Mouse (Mus musculus): ENCODE measurements around the gene Adprhl2.

Gene Adprhl2

DNA sequence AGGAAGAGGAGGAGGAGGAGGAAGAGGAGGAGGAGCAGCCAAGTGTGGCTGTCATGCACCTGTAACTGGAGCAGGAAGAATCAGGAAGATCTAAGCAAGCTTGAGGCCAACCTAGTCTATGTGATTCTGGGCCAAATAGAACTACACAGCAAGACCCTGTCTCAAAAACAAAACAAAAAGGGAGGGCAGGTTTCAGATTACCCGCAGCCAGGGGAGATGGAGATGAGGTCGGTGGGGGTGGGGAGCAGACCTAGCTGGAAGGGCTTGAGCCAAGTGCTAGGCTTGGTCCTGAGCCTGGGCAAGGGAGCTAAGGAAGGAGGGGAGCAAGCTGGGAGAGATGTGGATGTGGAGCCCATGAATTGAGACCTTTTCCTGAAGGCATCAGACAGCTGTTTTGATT, 14.7 kb downstream of the Adprhl2 start:
- DNase-seq (ENCODE audit: low read depth in 1 of 2, low spot score in 2 of 2): no peak

- DNase-seq (ENCODE audit: low read depth in 1 of 2, low spot score in 2 of 2): no peak
These were observed 15.4 kb downstream of the Adprhl2 start for GRCm38 (mm10) chr4:126306058-126306457.

DNA sequence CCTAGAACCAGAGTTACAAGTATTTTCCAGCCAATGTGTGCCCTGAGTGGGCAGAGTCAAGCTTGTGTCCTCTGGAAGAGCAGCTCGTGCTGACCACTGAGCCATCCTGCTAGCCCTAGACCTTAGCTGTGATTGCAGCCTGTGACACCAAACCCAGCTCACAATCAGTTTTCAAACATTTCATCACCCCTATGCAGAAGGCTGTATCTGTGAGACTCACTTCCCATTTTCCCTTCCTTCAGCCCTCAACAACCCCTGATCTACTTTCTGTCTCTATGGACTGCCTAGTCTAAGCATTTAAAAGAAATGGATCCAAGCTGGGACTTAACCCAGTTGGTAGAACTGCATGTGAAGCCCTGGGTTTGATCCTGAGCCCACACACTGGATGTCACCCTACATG, 16.1 kb downstream of the Adprhl2 start:
- no peak for DNase-seq (ENCODE audit: low read depth in 1 of 2, low spot score in 2 of 2)

- DNase-seq (ENCODE audit: low read depth in 1 of 2, low spot score in 2 of 2): no peak
These were observed 17.6 kb downstream of the Adprhl2 start for GRCm38 (mm10) chr4:126303877-126304276.

DNA sequence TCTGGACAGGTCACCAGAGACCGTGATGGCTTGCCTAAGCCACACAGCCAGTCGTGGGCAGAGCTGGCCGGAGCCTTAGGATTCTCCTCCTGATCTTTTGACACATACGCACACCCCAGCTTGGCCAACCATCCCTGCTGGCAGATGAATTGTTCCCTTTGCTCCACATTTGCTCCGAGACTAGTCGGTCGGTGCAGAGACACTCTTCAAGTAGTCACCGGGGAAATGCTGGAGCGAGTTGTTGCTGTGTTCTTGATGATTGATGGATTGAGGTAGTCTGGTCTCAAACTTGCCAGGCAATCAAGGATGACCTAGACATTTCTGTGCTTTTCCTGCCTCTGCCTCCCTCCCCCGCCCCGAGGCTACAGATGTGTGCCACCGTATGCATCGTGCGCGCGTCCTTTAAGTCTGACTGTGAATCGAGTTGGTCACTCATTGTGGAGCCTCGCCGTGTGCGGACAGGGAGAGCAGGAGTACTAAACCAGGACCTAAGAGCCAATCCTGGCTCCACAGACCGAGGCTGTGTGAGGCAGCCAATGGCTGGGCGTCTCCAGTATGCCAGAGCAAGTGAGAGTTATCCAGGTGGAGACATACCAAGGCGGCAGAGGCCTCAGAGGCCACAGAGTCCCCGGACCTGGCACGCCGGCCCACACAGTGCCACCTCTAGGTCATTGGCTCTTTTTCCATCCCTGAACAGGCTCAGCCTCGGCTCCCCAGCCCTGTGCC, 19.8 kb downstream of the Adprhl2 start:
- no peak for DNase-seq (ENCODE audit: low read depth in 1 of 2, low spot score in 2 of 2)

DNA sequence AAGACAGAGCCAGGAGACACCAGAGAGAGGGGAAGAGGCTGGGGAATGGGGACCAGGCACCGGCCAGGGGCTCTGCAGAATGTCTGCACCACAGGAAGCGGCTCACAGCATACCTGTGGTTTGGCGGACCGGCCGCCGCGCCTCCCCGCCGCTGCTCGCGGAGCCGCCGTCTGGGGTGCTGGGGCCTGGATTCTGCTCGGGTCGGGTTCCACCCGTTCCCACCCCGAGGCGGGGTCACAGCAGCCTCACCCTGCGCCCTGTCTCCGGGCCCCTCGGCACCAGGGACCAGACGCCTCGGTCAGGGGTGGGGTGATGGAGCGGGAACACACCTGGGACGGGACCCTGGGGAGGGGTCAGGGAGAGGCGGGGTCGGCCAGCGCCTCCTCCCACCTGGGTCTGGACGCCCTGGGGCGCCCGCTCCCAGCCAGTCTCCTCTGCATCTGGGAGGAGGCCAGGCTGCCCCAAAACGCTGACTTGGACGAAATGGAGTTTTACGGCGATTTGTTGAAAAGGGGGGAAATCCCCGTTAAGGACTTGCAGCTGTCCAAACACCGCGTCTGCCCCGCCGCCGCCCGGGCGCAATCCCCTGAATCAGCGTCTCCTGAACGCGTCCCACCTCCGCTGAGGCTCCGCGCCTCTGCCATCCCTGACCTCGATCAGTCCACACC, 20.5 kb downstream of the Adprhl2 start:
- no peak for DNase-seq (ENCODE audit: low read depth in 1 of 2, low spot score in 2 of 2)

GRCm38 (mm10) chr4:126296617-126297101, 24.8 kb downstream of the Adprhl2 start:
- DNase-seq (ENCODE audit: low read depth in 1 of 2, low spot score in 2 of 2): no peak

DNA sequence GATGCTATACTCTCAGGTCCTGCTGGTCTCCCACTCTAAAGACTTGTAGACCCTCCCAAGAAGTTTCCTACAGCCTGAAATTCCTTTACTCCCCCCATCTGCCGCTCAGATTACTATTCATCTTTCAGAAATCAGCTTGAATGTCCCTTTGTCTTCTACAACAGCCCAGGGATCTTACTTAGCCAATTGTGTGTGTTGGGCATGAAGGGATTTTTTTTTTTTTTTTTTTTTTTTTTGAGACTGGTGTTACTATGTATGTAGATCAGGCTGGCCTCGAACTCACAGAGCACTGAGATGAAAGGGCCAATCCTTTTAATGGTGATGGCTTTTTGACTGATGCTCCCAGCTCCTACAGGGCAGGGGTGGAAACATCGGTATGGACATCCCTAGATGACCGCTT, 25.6 kb downstream of the Adprhl2 start:
- DNase-seq (ENCODE audit: low read depth in 1 of 2, low spot score in 2 of 2): no peak

GRCm38 (mm10) chr4:126295152-126295551, 26.4 kb downstream of the Adprhl2 start:
- no peak for DNase-seq (ENCODE audit: low read depth in 1 of 2, low spot score in 2 of 2)

- DNase-seq (ENCODE audit: low read depth in 1 of 2, low spot score in 2 of 2): no peak
These were observed 30.3 kb downstream of the Adprhl2 start for GRCm38 (mm10) chr4:126291196-126291595.

DNA sequence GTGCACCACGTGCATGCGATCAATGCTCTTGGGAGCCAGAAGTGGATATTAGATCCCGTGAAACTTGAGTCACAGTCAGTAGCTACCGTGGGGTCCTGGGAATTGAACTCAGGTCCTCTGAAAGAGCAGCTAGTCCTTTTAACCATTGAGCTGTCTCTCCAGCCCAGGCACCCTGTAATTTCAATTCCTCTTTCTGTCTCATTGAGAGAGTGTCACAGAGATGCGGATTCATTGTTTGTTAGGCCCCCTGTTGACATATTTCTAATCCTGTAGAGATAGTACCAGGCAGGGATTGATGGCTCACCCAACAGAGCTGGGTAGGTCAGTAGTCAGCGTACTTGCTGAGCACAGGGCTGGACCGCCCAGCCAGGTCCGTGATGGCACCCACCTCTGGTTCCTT, 31.2 kb downstream of the Adprhl2 start:
- no peak for DNase-seq (ENCODE audit: low read depth in 1 of 2, low spot score in 2 of 2)

DNA sequence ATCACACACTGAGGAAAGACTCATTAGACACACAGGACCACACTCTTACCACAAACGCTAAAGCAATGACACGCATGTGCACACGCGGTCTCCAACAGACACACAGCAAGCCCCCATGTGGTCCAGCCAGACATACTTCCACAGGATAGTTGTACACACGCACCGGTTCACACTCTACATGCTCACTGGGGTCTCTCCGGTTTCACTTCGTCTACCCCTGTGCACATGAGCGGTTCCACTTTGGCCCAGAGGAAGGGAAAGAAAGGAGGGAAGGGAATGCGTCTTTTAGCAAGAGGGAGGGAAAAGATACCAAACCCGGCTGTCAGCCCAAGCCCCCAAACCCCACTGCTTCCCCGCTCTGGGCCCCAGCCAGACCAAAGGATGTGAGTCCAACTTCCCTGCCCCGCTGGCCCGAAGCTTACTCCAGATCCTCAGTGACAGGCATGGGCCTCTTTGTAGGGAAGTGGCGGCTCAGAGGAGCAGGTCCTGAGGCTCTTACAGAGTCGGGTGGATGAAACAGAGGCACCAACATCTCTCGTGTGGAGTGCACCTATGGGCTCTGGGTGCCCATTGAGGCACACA, 33.3 kb downstream of the Adprhl2 start:
- DNase-seq (ENCODE audit: low read depth in 1 of 2, low spot score in 2 of 2): no peak

DNA sequence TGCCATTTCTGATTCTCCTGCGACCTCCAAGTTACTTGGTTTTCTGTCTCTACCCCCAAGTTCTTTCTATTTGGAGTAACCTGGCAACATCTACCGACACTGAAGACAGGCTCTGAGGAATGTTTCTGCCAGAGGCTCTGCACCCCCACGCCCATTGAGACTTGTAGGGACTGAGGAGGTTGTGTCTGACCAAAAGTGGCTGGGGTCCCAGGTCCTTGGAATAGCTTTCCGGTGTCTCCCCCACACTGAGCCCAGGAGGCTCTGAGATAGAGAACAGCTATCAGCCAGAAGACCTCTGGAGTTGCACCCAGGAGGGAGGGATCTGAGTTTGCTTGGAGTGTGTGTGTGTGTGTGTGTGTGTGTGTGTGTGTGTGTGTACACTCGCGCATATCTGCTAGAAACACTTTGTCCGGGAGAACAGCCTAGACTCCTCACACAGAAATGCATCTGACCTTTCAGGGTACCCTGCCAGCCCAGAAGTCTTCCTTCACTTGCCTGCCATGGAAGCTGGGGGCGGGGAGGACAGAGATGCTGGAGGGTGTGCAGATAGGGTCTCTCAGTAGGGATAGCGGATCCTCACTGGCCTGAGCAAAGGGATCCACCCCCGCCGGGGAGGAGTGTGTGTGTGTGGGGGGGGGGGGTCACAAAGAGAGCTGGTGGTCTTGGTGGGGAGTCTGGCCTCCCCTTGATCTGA, 34.1 kb downstream of the Adprhl2 start:
- no peak for DNase-seq (ENCODE audit: low read depth in 1 of 2, low spot score in 2 of 2)

DNA sequence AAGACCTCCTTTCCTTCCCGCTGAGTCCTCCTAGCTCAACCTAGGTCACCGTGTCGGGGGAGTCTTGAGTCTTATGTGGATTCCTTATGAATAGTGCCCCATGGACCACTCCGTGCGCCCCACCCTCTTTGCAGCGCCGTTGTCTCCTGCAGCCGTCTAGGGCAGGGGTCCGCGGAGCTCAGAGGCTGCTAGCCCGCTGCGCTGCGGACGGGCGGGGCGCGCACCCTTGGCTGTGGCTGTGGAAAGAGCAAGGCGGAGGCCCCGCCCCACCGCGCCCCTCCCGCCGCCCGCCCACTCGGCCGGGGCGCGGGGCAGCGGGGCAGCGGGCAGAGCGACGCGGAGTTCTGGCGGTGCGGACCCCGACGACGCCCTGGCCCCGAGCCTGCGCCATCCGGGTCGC, 35.0 kb downstream of the Adprhl2 start, which contains the start of gene Col8a2:
Gene Col8a2 (plus strand): TSS at position 302 of the 400 bp plus-strand sequence.
- no peak for DNase-seq (ENCODE audit: low read depth in 1 of 2, low spot score in 2 of 2)

- DNase-seq (ENCODE audit: low read depth in 1 of 2, low spot score in 2 of 2): no peak
These were observed 37.9 kb downstream of the Adprhl2 start for GRCm38 (mm10) chr4:126283582-126283981.

- no peak for DNase-seq (ENCODE audit: low read depth in 1 of 2, low spot score in 2 of 2)
These were observed 39.8 kb downstream of the Adprhl2 start for GRCm38 (mm10) chr4:126281706-126282105.

DNA sequence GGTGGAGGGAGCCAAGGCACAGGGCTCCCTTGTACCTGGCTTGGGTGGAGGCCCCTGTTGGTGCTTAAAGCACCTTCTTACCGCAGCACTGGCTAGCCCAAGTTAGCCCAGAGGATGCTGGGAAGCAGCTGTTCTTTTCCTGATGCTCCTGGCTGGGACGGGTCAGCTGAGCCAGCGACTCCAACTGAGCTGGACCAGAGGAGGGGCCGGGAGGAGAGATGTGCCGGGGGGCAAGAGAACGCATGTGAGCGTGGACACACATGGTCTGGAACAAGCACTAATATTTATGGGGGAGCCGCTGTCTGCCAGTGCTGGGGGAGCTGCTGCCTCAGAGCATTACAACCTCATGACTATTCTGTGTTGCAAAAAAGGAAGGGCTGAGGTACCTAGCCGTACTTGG, 42.5 kb downstream of the Adprhl2 start:
- DNase-seq (ENCODE audit: low read depth in 1 of 2, low spot score in 2 of 2): no peak

- DNase-seq (ENCODE audit: low read depth in 1 of 2, low spot score in 2 of 2): no peak
These were observed 43.0 kb downstream of the Adprhl2 start for GRCm38 (mm10) chr4:126278565-126278915.

DNA sequence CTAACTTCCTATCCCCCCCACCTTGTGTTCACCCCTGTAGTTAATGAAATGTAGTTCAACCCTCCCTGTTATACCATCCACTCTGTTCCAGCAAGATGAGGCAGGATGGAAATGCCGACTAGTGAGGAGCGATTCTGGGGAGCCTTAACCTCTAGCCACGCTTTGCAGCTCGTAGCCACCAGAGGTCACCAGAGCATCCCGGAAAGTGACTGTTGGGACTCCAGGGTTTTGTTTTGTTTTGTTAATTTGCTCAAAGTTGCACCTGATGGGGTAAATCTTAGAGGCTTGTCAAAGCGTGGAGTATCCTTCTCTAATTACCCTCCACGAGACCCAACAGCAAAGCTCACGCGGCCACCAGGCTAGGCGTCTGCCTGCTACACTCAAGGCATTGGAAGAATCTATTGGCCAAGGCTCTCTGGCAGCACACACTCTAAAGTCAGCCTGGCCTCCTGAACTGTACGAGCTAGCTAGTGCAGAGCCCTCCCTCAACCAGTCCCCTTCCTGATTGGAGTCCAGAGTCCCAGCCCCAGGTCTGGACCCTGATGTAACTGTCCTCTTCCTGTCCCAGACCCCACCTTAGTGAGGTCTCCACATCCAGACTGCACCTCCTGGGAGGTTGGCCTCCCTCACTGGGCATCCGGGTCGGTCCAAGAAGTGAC, 43.5 kb downstream of the Adprhl2 start:
- DNase-seq (ENCODE audit: low read depth in 1 of 2, low spot score in 2 of 2): no peak

DNA sequence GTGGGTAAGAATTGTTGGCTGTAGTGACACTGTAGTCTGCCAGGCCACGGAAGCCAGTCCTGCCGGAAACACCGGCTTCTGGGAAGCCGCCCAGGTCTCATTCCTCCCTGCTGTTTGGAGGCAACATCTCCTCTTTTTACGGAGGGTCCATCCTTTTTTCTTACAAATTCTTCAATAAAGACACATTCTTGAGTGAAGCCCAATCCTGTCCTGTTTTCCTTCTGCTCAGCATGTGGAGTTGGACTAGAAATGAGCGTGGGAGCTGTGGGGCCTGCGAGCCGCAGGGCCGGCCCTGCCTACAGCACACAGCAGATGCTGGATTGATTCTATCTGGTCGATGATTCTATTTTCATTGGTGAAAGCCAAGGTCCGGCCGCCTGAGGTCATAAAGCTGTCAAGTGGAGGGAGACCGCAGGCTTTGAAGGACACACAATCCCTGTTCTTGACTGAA, 45.8 kb downstream of the Adprhl2 start:
- no peak for DNase-seq (ENCODE audit: low read depth in 1 of 2, low spot score in 2 of 2)

- no peak for DNase-seq (ENCODE audit: low read depth in 1 of 2, low spot score in 2 of 2)
These were observed 46.4 kb downstream of the Adprhl2 start for GRCm38 (mm10) chr4:126275081-126275480.

All from monocyte, adult 2 months (primary cell).